Mouse (Mus musculus) heart, adult 2 months (tissue): ENCODE results near the gene Dock2. TPM values are rescaled to one million over a fixed set of nuclear protein-coding genes. Genes with fewer than 3 reads are reported as not detected.

Experiments
- DNase-seq, 2 experiments: peaks; one replicate each; pipeline ENCODE4 v3.0.0; 2021
- H3K27ac ChIP-seq: fragments of 200-600 bp; 2 replicates; pipeline ENCODE4 v1.8.1; 2022
- H3K27me3 ChIP-seq: fragments of 200-500 bp; 2 replicates; pipeline ENCODE4 v1.6.1; 2012; ENCODE audit warnings: mild to moderate bottlenecking, low read length, inconsistent platforms, mixed read lengths; ENCODE audit not compliant: control insufficient read depth, insufficient read depth
- H3K36me3 ChIP-seq: fragments of 200-500 bp; 2 replicates; pipeline ENCODE4 v1.6.1; 2012; ENCODE audit warnings: low read length, inconsistent platforms; ENCODE audit not compliant: control insufficient read depth, insufficient read depth
- H3K4me1 ChIP-seq: fragments of 200-500 bp; 2 replicates; pipeline ENCODE4 v1.6.1; 2011; ENCODE audit warnings: low read length; ENCODE audit not compliant: control insufficient read depth, insufficient read depth
- H3K4me3 ChIP-seq: fragments of 200-600 bp; 2 replicates; pipeline ENCODE4 v1.8.1; 2022
- H3K79me2 ChIP-seq: fragments of 200-500 bp; replicated peaks from 2 replicates; pipeline ENCODE4 v1.6.1; 2012; ENCODE audit warnings: mild to moderate bottlenecking, inconsistent platforms, low read length, moderate library complexity, mixed read lengths; ENCODE audit not compliant: control insufficient read depth, insufficient read depth
- H3K9ac ChIP-seq: fragments of 200-500 bp; 2 replicates; pipeline ENCODE4 v1.6.1; 2012; ENCODE audit warnings: low read depth, mild to moderate bottlenecking, control low read depth, inconsistent platforms, low read length, mixed read lengths
- CTCF ChIP-seq: fragments of 200-600 bp; IDR thresholded peaks from 2 replicates; pipeline ENCODE4 v1.8.1; 2022; ENCODE audit warnings: antibody characterized with exemption, mild to moderate bottlenecking, moderate library complexity
- EP300 ChIP-seq: fragments of 200-500 bp; IDR thresholded peaks from 2 replicates; pipeline ENCODE4 v1.6.1; 2011; ENCODE audit warnings: low read depth, low read length, control low read depth; ENCODE audit not compliant: insufficient read depth
- POLR2A ChIP-seq: fragments of 200-500 bp; IDR thresholded peaks from 2 replicates; pipeline ENCODE4 v1.6.1; 2011; ENCODE audit warnings: mild to moderate bottlenecking, low read depth, low read length, control low read depth; ENCODE audit not compliant: insufficient read depth
- WGBS: fragments of 180-500 bp; shearing (Covaris S2); methylation state at CpG from one replicate; pipeline ENCODE4 v1.1.7; 2018; 5-methylcytosine and 5-hydroxymethylcytosine counted together
- intact Hi-C: fragments of 180-260 bp; cut with DNase I; formaldehyde crosslinking; loops from one replicate; pipeline ENCODE4 v1.15.1; 2025
- polyA plus RNA-seq: library from polyadenylated mRNA; depleted of rRNA; stranded (reverse); fragments of >200 nt; gene quantifications from 2 replicates; pipeline ENCODE4 v1.2.3, GENCODE M21; 2012
- total RNA-seq, 2 experiments: library from RNA; stranded (reverse); gene quantifications; 2 replicates each; pipeline ENCODE4 v1.2.3; 2021

The Dock2 gene
- total and polyA plus RNA-seq, 3 experiments: 1.7 to 3.4 (median 2.3) TPM

GRCm38 (mm10) chr11:34349453-34350056, 434.1 kb downstream of the Dock2 start:
- Histone ChIP-seq H3K79me2 (no peaks in the 10 kb centered on the region), H3K27ac (no peak overlapping the region), H3K9ac (no peak overlapping the region), H3K36me3 (no peaks in the 10 kb centered on the region), H3K27me3 (no peaks in the 10 kb centered on the region), H3K4me3 (no peak overlapping the region), H3K4me1 (no peaks in the 10 kb centered on the region)
- intact Hi-C loops: no loop called here
- WGBS: 88% methylated on average over 10 of the region's 10 CpGs
- no peak for DNase-seq
- TF ChIP-seq CTCF (no peak), POLR2A (no peak)

- TF ChIP-seq POLR2A: no peak
- TF ChIP-seq CTCF: no peak
- TF ChIP-seq EP300: no peak
- Histone ChIP-seq H3K27me3 (no peaks in the 10 kb centered on the region), H3K4me3 (no peak overlapping the region), H3K4me1 (no peaks in the 10 kb centered on the region), H3K36me3 (no peaks in the 10 kb centered on the region), H3K79me2 (no peaks in the 10 kb centered on the region), H3K9ac (no peak overlapping the region), H3K27ac (no peak overlapping the region)
- intact Hi-C loops: no loop called here
- DNase-seq: peak; percentile 38 to 41
- 21% methylated on average over 4 of the region's 4 CpGs for WGBS
Observed at GRCm38 (mm10) chr11:34348287-34348918, 435.3 kb downstream of the Dock2 start.

- TF ChIP-seq EP300 (no peak), CTCF (no peak), POLR2A (no peak)
- Histone ChIP-seq H3K4me3 (no peak overlapping the region), H3K27me3 (no peaks in the 10 kb centered on the region), H3K4me1 (no peaks in the 10 kb centered on the region), H3K9ac (no peak overlapping the region), H3K36me3 (no peaks in the 10 kb centered on the region), H3K79me2 (no peaks in the 10 kb centered on the region), H3K27ac (no peak overlapping the region)
- DNase-seq: no peak
- 58% methylated on average over 5 of the region's 5 CpGs for WGBS
- intact Hi-C loops: no loop called here
Observed at GRCm38 (mm10) chr11:34344310-34344709, 439.4 kb downstream of the Dock2 start.

- TF ChIP-seq EP300 (no peak), CTCF (no peak), POLR2A (no peak)
- no peaks in the 10 kb centered on the region for H3K4me1 ChIP-seq
- WGBS: 57% methylated on average over 4 of the region's 4 CpGs
- no peaks in the 10 kb centered on the region for H3K79me2 ChIP-seq
- no peak overlapping the region for H3K4me3 ChIP-seq
- intact Hi-C loops: no loop called here
- DNase-seq: no peak
- H3K36me3 ChIP-seq: no peaks in the 10 kb centered on the region
- H3K27ac ChIP-seq: no peak overlapping the region
- no peak overlapping the region for H3K9ac ChIP-seq
- no peaks in the 10 kb centered on the region for H3K27me3 ChIP-seq
Observed at GRCm38 (mm10) chr11:34343742-34344307, 439.9 kb downstream of the Dock2 start.

GRCm38 (mm10) chr11:34339693-34340092, 444.0 kb downstream of the Dock2 start:
- no peak for DNase-seq
- Histone ChIP-seq H3K27ac (no peak overlapping the region), H3K27me3 (no peaks in the 10 kb centered on the region), H3K36me3 (no peaks in the 10 kb centered on the region), H3K79me2 (no peaks in the 10 kb centered on the region), H3K9ac (no peak overlapping the region), H3K4me3 (no peak overlapping the region), H3K4me1 (no peaks in the 10 kb centered on the region)
- intact Hi-C loops: no loop called here
- WGBS: 60% methylated on average over 5 of the region's 5 CpGs
- TF ChIP-seq POLR2A (no peak), CTCF (no peak), EP300 (no peak)

- TF ChIP-seq POLR2A (no peak), EP300 (no peak), CTCF (no peak)
- 79% methylated on average over 1 of the region's 1 CpGs for WGBS
- no peaks in the 10 kb centered on the region for H3K27me3 ChIP-seq
- DNase-seq: no peak
- H3K4me3 ChIP-seq: no peak overlapping the region
- no peaks in the 10 kb centered on the region for H3K4me1 ChIP-seq
- H3K9ac ChIP-seq: no peak overlapping the region
- no peaks in the 10 kb centered on the region for H3K79me2 ChIP-seq
- intact Hi-C loops: no loop called here
- H3K36me3 ChIP-seq: no peaks in the 10 kb centered on the region
- H3K27ac ChIP-seq: no peak overlapping the region
Observed at GRCm38 (mm10) chr11:34337907-34338306, 445.8 kb downstream of the Dock2 start.
